Mouse (Mus musculus): Measurements from ENCODE around the gene Cse1l. TPM values are rescaled to one million over a fixed set of nuclear protein-coding genes. Genes with fewer than 3 reads are reported as not detected.

Gene Cse1l
- polyA plus RNA-seq, 1 experiment from 2014 or later, result 76.2 TPM

DNA sequence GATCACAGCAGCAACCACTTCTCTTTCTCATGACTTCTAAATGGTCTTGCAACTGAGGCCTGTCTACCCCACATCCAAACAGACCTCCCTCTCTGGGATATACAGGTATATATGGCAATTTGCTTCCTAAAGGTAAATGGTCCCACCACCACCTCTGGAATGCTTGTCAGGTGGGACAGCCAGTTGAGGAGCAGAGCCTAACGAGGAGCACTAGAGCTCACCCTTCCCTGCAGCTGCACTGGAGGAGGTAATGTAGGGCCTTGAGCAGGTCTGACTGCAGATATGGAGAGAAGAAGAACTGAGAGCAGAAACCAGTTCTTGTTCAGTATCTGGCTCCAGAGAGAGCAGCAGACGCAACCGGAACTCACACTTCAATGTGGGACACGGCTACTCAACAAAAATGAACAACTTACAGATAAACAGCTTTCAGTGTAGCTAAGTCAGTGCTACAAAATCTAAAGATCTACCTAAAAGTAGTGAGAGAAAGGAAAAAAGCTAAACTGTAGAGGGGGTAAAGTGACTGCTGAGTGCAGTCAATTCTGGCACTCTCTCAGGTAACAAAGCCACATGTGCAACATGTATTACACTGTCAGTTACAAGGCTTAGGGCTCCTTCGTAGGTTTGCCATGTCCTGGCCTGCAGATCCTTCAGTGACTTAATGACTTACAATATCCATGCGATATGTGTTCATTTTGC is 68.5 kb downstream of the Cse1l start:
- DNase-seq (ENCODE audit: low spot score), result no peak

DNA sequence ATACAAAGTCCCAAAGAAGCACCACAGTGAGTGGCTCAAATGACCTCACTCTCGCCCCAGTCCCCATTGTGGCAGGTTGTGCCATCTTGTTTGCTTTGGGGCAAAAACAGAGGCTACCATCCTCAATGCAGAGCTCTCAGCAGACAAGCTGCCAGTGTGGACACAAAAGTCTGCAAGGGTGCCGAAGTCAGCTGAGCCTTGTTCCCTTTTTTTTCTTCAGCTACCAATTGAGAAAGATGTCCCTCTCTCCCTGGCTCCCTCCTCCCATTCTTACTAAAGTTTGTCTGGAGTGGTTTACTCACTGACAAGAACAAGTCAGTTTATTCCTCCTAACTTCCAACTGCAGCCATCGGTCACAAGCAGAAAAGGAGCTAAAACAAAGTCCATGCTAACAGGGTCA is 70.5 kb downstream of the Cse1l start:
- no peak for DNase-seq (ENCODE audit: low spot score)

GRCm38 (mm10) chr2:166977490-166977889 is 71.7 kb downstream of the Cse1l start:
- no peak for DNase-seq (ENCODE audit: low spot score)

GRCm38 (mm10) chr2:166980161-166980560 is 74.3 kb downstream of the Cse1l start:
- DNase-seq (ENCODE audit: low spot score), result no peak

DNA sequence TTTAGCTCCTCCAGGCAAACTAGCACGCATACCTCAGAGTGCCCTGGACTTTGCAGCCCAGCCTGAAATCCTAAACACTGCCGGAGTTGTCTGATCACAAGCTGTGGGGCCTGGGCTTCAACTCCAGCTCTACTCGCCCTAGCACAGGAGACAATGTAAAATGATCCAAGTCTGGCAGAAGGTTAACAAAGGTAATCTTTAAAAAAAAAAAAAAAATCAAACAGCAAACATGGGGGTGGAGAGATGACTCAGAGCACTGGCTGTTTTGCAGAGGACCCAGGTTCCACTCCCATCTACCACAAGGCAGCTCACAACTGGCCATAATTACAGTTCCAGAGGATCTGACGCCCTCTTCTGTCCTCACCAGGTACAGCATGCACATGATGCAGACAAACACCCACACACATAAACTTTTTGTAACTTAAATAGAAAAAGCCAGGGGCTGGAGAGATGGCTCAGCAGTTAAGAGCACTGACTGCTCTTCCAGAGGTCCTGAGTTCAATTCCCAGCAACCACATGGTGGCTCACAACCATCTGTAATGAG is 77.6 kb downstream of the Cse1l start:
- DNase-seq (ENCODE audit: low spot score), result no peak

GRCm38 (mm10) chr2:166990861-166991260 is 85.0 kb downstream of the Cse1l start:
- DNase-seq (ENCODE audit: low spot score), result no peak

- no peak for DNase-seq (ENCODE audit: low spot score)
Observed at GRCm38 (mm10) chr2:166991945-166992344, 86.1 kb downstream of the Cse1l start.

GRCm38 (mm10) chr2:166995021-166995795 is 89.4 kb downstream of the Cse1l start:
- peak; percentile 46 for DNase-seq (ENCODE audit: low spot score)

Other genes starting within 250 kb of the Cse1l start
- gene Prex1, start 192.2 kb upstream of the Cse1l start, polyA plus RNA-seq (2015; fragmentation: Nextera tagmentation; extraction: Ambion mirVana), result 41.9 and 49.8 TPM in 2 replicates
- 9.3 and 9.4 TPM in 2 replicates for gene Trp53rkb, start 113.5 kb upstream of the Cse1l start, polyA plus RNA-seq (2015; fragmentation: Nextera tagmentation; extraction: Ambion mirVana)
- gene Arfgef2, start 100.5 kb upstream of the Cse1l start, polyA plus RNA-seq (2015; fragmentation: Nextera tagmentation; extraction: Ambion mirVana), result 5.6 and 6.2 TPM in 2 replicates
- 44.0 and 44.8 TPM in 2 replicates for gene Stau1, start 90.3 kb downstream of the Cse1l start, polyA plus RNA-seq (2015; fragmentation: Nextera tagmentation; extraction: Ambion mirVana)
- gene Ddx27, start 109.2 kb downstream of the Cse1l start, polyA plus RNA-seq (2015; fragmentation: Nextera tagmentation; extraction: Ambion mirVana), result 51.6 and 56.4 TPM in 2 replicates
- gene Znfx1, start 157.0 kb downstream of the Cse1l start, polyA plus RNA-seq (2015; fragmentation: Nextera tagmentation; extraction: Ambion mirVana), result 10.5 TPM in 2 replicates